Mouse (Mus musculus) embryo, embryonic 10.5 days (tissue): ENCODE measurements around the gene Wdr4.

ENCODE experiments used
- DNase-seq: peaks from one replicate; pipeline ENCODE4 v3.0.0-alpha.2; 2015; ENCODE audit warnings: low spot score

Wdr4 gene

DNA sequence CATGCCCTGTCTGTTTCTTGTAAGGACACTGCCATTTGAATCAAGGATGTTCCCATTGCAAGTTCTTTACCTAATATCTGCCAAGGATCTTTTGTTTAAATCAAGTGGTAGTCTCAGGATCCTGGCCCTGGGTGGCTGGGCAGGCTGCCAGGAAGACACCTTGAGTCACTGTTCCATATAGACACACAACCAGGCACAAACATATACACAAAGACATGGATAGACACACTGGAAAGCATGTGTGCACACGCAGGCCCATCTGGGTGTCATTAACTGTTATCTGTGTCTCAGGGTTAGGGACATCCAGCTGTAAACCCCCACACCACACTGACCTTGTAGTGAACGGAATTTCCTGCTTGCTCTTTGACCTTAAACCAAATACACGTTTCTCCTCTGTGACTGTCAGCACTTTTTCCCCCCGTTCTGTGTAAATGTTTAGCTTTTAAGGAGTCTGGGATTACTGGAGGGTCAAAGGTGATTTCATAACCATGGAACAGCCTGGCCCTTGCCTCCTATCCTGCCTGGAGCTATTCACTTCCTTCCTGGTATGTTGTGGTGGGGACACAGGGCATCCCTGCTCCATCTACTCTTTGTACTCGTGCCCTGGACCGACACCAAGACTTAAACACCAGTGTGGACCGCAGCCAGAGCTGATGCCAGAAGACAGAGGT lies 74.6 kb downstream of the Wdr4 start:
- DNase-seq: peak; percentile 73
